Mouse (Mus musculus) heart, embryonic 15.5 days (tissue): ENCODE data around the gene Arl11. TPM values are rescaled to one million over a fixed set of nuclear protein-coding genes. Genes with fewer than 3 reads are reported as not detected.
"Not testable (repeated sequence)": the region's sequence is repeated elsewhere in the genome, so short reads cannot be mapped to it uniquely, and the experiment has no call there.

Experiments
- ATAC-seq: fragments of 200-750 bp; cut with Nextera tagmentation; replicated peaks from 2 replicates; pipeline ENCODE4 v1.8.0; 2017; ENCODE audit warnings: low read depth, moderate TSS enrichment; ENCODE audit not compliant: insufficient number of reproducible peaks, insufficient read depth, low FRiP score
- H3K27ac ChIP-seq: fragments of 300-500 bp; sonication (generic); 2 replicates; pipeline ENCODE4 v1.5.1; 2015; ENCODE audit warnings: mild to moderate bottlenecking, inconsistent platforms
- H3K27me3 ChIP-seq: fragments of 300-500 bp; sonication (generic); 2 replicates; pipeline ENCODE4 v1.6.1; 2015; ENCODE audit warnings: inconsistent platforms
- H3K36me3 ChIP-seq: fragments of 300-500 bp; sonication (generic); 2 replicates; pipeline ENCODE4 v1.6.1; 2015; ENCODE audit warnings: mild to moderate bottlenecking, inconsistent platforms
- H3K4me1 ChIP-seq: fragments of 300-500 bp; sonication (generic); replicated peaks from 2 replicates; pipeline ENCODE4 v1.6.1; 2015; ENCODE audit warnings: inconsistent platforms
- H3K4me2 ChIP-seq: fragments of 300-500 bp; sonication (generic); 2 replicates; pipeline ENCODE4 v1.6.1; 2015; ENCODE audit warnings: inconsistent platforms, mild to moderate bottlenecking, moderate library complexity
- H3K4me3 ChIP-seq: fragments of 300-500 bp; sonication (generic); 2 replicates; pipeline ENCODE4 v1.5.1; 2015; ENCODE audit warnings: mild to moderate bottlenecking, inconsistent platforms
- H3K9ac ChIP-seq: fragments of 300-500 bp; sonication (generic); 2 replicates; pipeline ENCODE4 v1.6.1; 2015; ENCODE audit warnings: mild to moderate bottlenecking, inconsistent platforms
- H3K9me3 ChIP-seq: fragments of 300-500 bp; sonication (generic); replicated peaks from 2 replicates; pipeline ENCODE4 v1.6.1; 2016; ENCODE audit warnings: inconsistent platforms
- WGBS: fragments of 180-500 bp; shearing (Covaris S2); methylation state at CpG from one replicate; pipeline ENCODE4 v1.1.7; 2015; ENCODE audit warnings: mixed read lengths; 5-methylcytosine and 5-hydroxymethylcytosine counted together
- polyA plus RNA-seq: library from polyadenylated mRNA; unstranded; fragments of >200 nt; fragmentation: Nextera tagmentation; extraction: Ambion mirVana; gene quantifications from 2 replicates; pipeline ENCODE4 v1.2.1, GENCODE M21; 2015

Gene Arl11
- polyA plus RNA-seq, 1 experiment from 2014 or later = 0.53 TPM

DNA sequence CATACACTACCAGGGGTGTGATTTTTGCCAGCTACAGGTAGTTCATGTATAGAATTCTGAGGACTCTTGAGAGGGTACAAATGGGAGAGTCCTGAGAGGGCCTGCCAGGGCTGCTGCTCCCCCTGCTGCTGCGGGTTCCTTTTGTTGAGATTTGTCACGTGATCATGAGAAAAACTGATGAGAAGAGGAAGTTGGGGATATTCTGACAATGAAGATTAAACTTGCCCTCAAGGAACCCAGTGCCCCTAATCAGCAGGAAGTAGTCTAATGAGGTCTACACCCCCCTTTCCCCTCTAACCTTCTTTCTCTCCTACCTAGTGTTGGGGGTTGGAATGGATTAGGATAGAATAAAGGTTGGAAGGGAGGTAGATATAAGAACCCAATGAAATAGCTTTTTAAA lies 8.2 kb upstream of the Arl11 start:
- ATAC-seq = no peak
- no peaks in the 10 kb centered on the region for H3K9me3 ChIP-seq
- no peak overlapping the region for H3K4me2 ChIP-seq
- no peak overlapping the region for H3K27ac ChIP-seq
- H3K36me3 ChIP-seq = no peaks in the 10 kb centered on the region
- 61% methylated on average over 2 of the region's 2 CpGs for WGBS
- no peak overlapping the region for H3K4me3 ChIP-seq
- no peak overlapping the region for H3K9ac ChIP-seq
- no peaks in the 10 kb centered on the region for H3K4me1 ChIP-seq
- no peaks in the 10 kb centered on the region for H3K27me3 ChIP-seq

DNA sequence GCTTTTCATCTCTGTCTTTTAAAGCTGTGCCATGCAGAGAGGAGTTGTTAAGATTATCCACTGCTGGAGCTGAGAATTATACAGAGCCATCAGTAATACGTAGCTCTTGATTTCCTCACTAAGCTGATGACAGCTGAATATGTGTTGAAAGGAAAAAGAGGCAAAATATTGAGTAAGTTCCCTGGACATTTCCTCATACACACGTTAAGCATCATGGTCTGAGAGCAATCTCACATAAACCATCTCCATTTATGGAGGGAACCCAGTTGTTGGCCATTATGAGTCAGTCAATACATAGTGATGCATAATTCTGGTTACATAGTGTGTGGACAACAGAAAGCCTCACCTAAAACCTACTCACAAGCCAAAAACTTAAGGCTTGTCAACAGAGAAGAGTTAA lies 7.1 kb upstream of the Arl11 start:
- H3K9ac ChIP-seq = no peak overlapping the region
- no peaks in the 10 kb centered on the region for H3K9me3 ChIP-seq
- H3K27ac ChIP-seq = no peak overlapping the region
- H3K4me1 ChIP-seq = no peaks in the 10 kb centered on the region
- no peak for ATAC-seq
- no peak overlapping the region for H3K4me2 ChIP-seq
- H3K4me3 ChIP-seq = no peak overlapping the region
- WGBS = 34% methylated on average over 2 of the region's 2 CpGs
- H3K27me3 ChIP-seq = no peaks in the 10 kb centered on the region
- H3K36me3 ChIP-seq = no peaks in the 10 kb centered on the region

DNA sequence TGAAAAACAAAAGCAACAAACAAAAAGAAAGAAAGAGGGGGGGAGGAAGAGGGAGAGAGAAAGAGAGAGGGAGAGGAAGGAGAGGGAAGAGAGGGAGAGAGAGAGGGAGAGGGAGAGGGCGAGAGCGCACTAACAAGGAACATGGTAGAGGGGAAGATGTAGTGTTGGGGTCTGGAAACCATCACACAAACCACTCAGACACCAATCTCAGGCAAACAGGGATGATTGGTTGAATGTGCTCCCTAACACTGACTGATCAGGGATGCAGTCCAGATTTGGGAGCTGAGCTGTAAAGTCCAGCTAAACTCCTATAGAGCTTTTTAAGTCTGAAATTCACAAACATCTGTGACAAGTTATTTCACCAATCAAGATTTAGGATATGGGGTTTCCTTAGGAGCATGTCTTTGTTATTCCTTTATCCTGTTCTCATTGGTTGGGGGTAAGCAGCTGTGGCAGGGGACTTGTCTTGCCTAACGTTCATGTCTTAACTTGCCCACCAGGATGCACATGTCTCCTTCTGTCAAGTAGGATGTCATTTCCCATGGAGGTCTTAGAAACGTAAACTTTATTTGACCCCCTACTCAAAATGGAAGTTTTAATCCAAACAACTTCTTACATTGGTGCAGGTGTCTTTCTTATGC lies 5.5 kb upstream of the Arl11 start:
- Histone ChIP-seq H3K4me3 (no peak overlapping the region), H3K4me1 (no peaks in the 10 kb centered on the region), H3K9me3 (no peaks in the 10 kb centered on the region), H3K27me3 (no peaks in the 10 kb centered on the region), H3K9ac (no peak overlapping the region), H3K36me3 (no peaks in the 10 kb centered on the region), H3K4me2 (no peak overlapping the region), H3K27ac (no peak overlapping the region)
- WGBS = 72% methylated on average over 4 of the region's 4 CpGs
- ATAC-seq = no peak

DNA sequence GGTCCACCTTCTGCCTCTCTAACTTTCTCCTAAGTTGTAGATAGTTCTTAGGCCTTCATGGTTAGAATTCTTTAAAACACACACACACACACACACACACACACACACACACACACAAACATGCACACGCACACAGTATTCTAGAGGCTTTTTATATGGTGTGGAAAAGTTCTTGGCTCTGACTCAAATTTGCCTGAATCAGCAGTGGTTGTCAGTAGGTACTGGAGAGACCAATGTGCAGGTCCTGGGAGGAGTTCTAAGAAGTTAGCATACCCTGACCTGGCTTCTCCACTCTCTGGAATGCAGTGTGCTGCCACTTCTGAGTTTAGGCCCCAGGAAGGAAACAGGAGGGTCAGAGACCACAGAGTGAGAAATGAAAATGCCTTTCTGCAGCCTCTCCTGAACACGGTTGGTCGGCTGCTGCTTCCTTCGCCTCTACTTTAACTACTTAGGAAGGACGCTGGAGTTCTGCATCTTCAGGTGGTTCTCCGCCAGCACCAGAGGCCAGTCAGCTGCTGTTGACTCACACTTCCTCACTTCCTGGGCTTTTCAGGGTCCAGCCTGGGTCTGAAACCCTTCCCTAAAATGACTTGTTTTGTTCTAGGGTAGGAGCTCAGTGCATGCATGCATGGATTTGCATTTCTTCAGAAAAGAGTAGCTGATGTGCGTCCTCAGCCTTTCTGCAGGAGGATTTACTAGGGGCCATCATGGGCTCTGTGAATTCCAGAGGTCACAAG lies 651 bp downstream of the Arl11 start:
- H3K9me3 ChIP-seq = no peaks in the 10 kb centered on the region
- peak overlapping the region; percentile 13 for H3K27ac ChIP-seq
- H3K4me2 ChIP-seq = peak overlapping the region; percentile 17; the same call in 1 of the 2 replicates
- H3K36me3 ChIP-seq = no peaks in the 10 kb centered on the region
- H3K27me3 ChIP-seq = no peaks in the 10 kb centered on the region
- 0 out of 2 replicates have a peak, but pooled peaks have one; percentile 15 for ATAC-seq
- no peak overlapping the region for H3K9ac ChIP-seq
- 42% methylated on average over 7 of the region's 7 CpGs for WGBS
- no peak overlapping the region for H3K4me3 ChIP-seq
- H3K4me1 ChIP-seq = peaks cover 19% of the 10 kb centered on the region

DNA sequence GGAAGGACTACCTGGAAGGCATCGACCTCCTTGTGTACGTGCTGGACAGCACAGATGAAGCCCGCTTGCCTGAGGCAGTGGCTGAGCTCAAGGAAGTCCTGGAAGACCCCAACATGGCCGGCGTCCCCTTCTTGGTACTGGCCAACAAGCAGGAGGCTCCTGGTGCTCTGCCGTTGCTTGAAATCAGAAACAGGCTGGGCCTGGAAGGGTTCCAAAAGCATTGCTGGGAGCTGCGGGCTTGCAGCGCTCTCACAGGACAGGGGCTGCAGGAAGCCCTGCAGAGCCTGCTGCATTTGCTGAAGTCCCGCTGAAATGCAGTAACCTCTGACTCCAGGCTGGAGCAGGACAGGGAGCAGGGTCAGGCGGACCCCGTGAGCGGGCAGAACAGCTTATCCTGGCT lies 1.4 kb downstream of the Arl11 start:
- H3K4me2 ChIP-seq = peak overlapping the region; percentile 17
- H3K4me3 ChIP-seq = no peak overlapping the region
- ATAC-seq = 0 out of 2 replicates have a peak, but pooled peaks have one; percentile 50
- no peak overlapping the region for H3K9ac ChIP-seq
- no peaks in the 10 kb centered on the region for H3K36me3 ChIP-seq
- H3K27ac ChIP-seq = peak overlapping the region; percentile 4; the same call in 1 of the 2 replicates
- 44% methylated on average over 12 of the region's 12 CpGs for WGBS
- peaks cover 19% of the 10 kb centered on the region for H3K4me1 ChIP-seq
- H3K9me3 ChIP-seq = no peaks in the 10 kb centered on the region
- no peaks in the 10 kb centered on the region for H3K27me3 ChIP-seq

DNA sequence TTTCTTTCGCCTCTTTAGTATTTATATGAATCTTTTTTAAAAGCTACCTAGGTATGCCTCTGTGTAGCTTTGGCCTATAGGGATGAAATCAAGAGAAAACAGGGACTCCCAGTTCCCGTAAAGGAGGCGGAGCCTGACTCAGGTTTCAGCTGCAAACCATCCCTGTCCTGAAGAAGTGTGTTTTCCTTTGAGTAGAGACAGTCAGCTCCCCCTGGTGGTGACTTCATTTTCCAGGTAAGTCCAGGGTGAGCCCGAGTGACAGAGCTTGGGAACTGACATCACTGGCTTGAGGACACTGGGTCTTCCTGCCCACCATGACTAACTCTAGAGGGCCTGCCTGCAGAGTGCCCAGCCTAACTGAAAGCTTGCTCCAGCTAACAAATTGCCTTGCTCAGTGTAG lies 7.3 kb downstream of the Arl11 start:
- WGBS = 31% methylated on average over 4 of the region's 4 CpGs
- no peak overlapping the region for H3K27ac ChIP-seq
- H3K9me3 ChIP-seq = no peaks in the 10 kb centered on the region
- H3K4me3 ChIP-seq = no peak overlapping the region
- no peak overlapping the region for H3K4me2 ChIP-seq
- H3K9ac ChIP-seq = no peak overlapping the region
- no peaks in the 10 kb centered on the region for H3K4me1 ChIP-seq
- no peaks in the 10 kb centered on the region for H3K27me3 ChIP-seq
- H3K36me3 ChIP-seq = no peaks in the 10 kb centered on the region
- ATAC-seq = no peak

DNA sequence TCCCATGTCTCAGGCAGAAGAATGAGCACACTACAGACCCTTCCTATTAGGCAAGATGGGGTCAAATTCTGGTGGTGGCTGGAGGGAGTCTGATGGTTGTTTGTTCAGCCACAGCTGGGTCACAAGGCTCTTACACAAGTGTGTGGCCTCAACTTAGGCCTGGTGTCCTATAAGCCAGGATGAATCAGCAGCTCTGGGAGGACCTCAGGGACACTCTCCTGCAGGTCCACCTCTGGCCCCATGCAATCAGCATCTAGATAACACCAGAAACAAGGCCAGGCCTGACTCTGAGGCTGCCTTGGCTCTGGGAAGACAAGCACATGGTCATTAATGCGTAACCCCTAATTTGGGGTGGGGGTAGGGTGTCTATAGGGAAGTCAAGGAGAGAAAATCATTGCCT lies 11.2 kb downstream of the Arl11 start:
- Histone ChIP-seq H3K27ac (no peak overlapping the region), H3K9ac (no peak overlapping the region), H3K4me1 (no peaks in the 10 kb centered on the region), H3K27me3 (no peaks in the 10 kb centered on the region), H3K9me3 (no peaks in the 10 kb centered on the region), H3K36me3 (no peaks in the 10 kb centered on the region), H3K4me3 (no peak overlapping the region), H3K4me2 (no peak overlapping the region)
- ATAC-seq = no peak
- WGBS = 69% methylated on average over 1 of the region's 1 CpGs

DNA sequence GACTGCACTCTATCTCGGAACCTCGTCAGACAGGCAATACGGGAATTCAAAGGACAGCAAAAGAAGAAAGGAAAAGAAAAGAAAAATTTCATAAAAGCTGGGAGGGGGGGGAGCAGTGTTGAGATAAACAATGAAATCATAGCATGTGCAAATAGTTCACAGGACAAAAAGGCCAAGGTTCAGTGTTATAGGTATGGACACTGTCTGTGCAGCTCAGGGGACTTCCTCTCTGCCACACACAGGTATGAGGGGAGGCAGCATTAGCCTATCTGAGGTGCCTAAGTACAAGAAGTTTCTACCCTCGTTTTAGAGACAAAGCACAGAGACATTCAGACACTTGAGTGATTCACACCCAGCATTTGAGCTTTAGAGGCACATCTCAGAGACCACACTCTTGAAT lies 11.6 kb downstream of the Arl11 start:
- 71% methylated on average over 4 of the region's 4 CpGs for WGBS
- H3K27me3 ChIP-seq = no peaks in the 10 kb centered on the region
- H3K9ac ChIP-seq = no peak overlapping the region
- no peak overlapping the region for H3K4me2 ChIP-seq
- no peak for ATAC-seq
- H3K9me3 ChIP-seq = no peaks in the 10 kb centered on the region
- no peaks in the 10 kb centered on the region for H3K4me1 ChIP-seq
- H3K27ac ChIP-seq = no peak overlapping the region
- H3K36me3 ChIP-seq = no peaks in the 10 kb centered on the region
- no peak overlapping the region for H3K4me3 ChIP-seq

DNA sequence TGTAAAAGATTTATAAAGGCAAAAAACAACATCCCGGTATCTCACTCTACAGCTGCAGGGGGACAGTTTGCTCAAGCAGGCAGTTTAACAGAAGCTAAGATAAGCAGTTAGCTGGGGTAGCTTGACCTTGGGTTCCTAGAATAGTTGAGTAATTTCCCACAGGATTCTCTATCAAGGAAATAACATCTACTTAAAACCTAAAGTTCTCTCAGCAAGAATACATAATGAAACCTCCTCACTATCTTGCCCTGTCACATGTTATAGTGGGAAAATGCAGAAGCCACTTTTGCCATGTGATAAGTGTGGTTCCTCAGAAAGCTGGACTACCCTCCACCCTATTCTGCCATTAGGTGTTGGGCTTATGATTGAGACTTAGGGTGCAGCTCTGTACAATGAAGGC lies 13.2 kb downstream of the Arl11 start:
- WGBS = 79% methylated on average over 1 of the region's 1 CpGs

DNA sequence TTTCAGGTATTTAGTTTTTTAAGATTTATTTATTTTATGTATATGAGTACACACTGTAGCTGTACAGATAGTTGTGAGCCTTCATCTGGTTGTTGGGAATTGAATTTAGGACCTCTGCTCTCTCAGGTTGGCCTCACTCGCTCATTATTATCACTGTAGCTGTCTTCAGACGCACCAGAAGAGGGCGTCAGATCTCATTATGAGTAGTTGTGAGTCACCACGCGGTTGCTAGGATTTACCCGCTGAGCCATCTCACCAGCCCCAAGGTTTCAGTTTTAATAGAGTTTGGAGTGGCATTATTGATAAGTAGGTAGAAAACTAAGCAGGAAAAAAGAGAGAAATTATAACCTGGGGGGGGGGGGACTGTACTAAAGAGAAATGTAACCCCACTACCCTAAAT lies 17.5 kb downstream of the Arl11 start:
- not testable (repeated sequence) for H3K27me3 ChIP-seq, H3K9me3 ChIP-seq, H3K27ac ChIP-seq, H3K9ac ChIP-seq, H3K4me2 ChIP-seq, H3K4me3 ChIP-seq, ATAC-seq, H3K36me3 ChIP-seq
- 20% methylated on average over 6 of the region's 6 CpGs for WGBS
- peaks cover 21% of the 10 kb centered on the region for H3K4me1 ChIP-seq

More for the DNA sequence above, 13.2 kb downstream of the Arl11 start:
- Histone ChIP-seq H3K27me3 (no peaks in the 10 kb centered on the region), H3K9me3 (no peaks in the 10 kb centered on the region), H3K36me3 (no peaks in the 10 kb centered on the region), H3K27ac (no peak overlapping the region), H3K4me3 (no peak overlapping the region), H3K9ac (no peak overlapping the region), H3K4me1 (peaks cover 3% of the 10 kb centered on the region), H3K4me2 (no peak overlapping the region)
- no peak for ATAC-seq

DNA sequence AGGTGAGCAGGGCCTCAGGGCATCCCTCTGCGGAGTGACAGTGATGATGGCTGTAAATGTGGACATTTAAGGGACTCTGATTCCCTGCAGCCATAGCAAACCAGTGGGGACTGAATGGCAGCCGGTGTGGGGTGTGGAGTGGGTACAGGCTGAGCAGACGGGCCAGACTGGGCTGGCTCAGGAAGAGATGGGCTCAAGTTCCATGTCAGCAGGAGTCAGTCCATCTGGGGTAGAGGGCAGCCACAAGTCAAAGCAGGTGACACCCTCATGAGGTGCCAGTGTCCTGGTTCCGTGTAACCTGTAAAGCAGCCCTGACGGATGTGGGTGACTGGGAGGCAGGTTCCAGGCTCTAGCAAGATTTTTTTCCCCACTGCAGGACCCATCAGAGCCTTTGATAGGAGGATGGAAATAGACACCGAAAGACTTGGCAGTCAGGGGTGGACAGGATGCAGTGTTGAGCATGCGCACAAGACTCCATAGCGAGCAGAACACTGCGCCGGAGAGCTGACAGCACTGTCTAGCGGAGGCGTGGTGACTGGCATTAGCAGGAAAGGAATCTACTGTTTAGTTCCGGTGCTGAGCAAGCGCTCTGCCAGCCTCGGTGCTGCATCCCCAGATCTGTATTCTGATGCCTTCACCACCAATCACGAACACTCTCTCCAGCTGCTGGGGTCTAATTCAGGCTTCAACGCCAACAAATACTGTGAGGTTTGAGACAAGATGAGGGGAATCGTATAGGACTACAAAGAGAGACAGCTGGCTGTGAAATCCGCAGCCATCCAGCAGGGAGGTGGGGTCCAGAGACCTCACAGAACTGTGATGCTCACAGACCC lies 18.3 kb downstream of the Arl11 start:
- H3K36me3 ChIP-seq = no peaks in the 10 kb centered on the region
- peaks cover 21% of the 10 kb centered on the region for H3K4me1 ChIP-seq
- H3K27ac ChIP-seq = peak overlapping the region; percentile 31
- no peaks in the 10 kb centered on the region for H3K9me3 ChIP-seq
- 31% methylated on average over 19 of the region's 19 CpGs for WGBS
- peak overlapping the region; percentile 54 for H3K4me2 ChIP-seq
- peak; percentile 66 for ATAC-seq
- H3K9ac ChIP-seq = no peak overlapping the region
- H3K27me3 ChIP-seq = no peaks in the 10 kb centered on the region
- H3K4me3 ChIP-seq = peak overlapping the region; percentile 24
